Mouse (Mus musculus): ENCODE measurements around the gene Tbc1d1.

GRCm38 (mm10) chr5:64144315-64144714 lies 11.8 kb upstream of the Tbc1d1 start:
- TF ChIP-seq USF1 (IDR thresholded peaks at IDR 0.05; ENCODE audit: low read depth, low read length): no peak
- no peak for TF ChIP-seq BHLHE40 (IDR thresholded peaks at IDR 0.05; ENCODE audit: low read depth, low read length)
- no peak for TF ChIP-seq USF2 (conservative IDR thresholded peaks at IDR 0.05; ENCODE audit: low read depth, low read length)
- no peak for TF ChIP-seq UBTF (IDR thresholded peaks at IDR 0.05; ENCODE audit: low read depth, low read length)
- no peak for TF ChIP-seq CTCF (conservative IDR thresholded peaks at IDR 0.05 in 1 of 2, IDR thresholded peaks at IDR 0.05 in 1 of 2; ENCODE audit: low read depth in 2 of 2, low read length in 2 of 2)
- no peak for TF ChIP-seq MYC (IDR thresholded peaks at IDR 0.05; ENCODE audit: low read depth, low read length)
- TF ChIP-seq GABPA (IDR thresholded peaks at IDR 0.05; ENCODE audit: insufficient replicate concordance, low read depth, low read length): no peak
